Mouse (Mus musculus): ENCODE measurements at regions not wholly inside any gene's neighbourhood (a gene's known extent, or its start where the extent isn't known, plus 50 kb on each side); places are given as distances from the start of the nearest gene placed in this dataset.
A peak's percentile ranks its signal among the peaks of the same experiment; 100 is the strongest.

- TF ChIP-seq CTCF (IDR thresholded peaks at IDR 0.05; ENCODE audit: low read depth) (no peak), EP300 (IDR thresholded peaks at IDR 0.05; ENCODE audit: low read depth) (peak; percentile 43; the same call in 1 of the 2 replicates)
These were observed 73.7 kb upstream of the Bcl6 start for GRCm38 (mm10) chr16:24062314-24062713.

Data from liver, embryonic 14.5 days (tissue).